Mouse (Mus musculus): ENCODE data around the gene Slc24a2. TPM values are rescaled to one million over a fixed set of nuclear protein-coding genes. Genes with fewer than 3 reads are reported as not detected.

The Slc24a2 gene
- polyA plus RNA-seq, 1 experiment from 2014 or later, result 3.8 TPM

DNA sequence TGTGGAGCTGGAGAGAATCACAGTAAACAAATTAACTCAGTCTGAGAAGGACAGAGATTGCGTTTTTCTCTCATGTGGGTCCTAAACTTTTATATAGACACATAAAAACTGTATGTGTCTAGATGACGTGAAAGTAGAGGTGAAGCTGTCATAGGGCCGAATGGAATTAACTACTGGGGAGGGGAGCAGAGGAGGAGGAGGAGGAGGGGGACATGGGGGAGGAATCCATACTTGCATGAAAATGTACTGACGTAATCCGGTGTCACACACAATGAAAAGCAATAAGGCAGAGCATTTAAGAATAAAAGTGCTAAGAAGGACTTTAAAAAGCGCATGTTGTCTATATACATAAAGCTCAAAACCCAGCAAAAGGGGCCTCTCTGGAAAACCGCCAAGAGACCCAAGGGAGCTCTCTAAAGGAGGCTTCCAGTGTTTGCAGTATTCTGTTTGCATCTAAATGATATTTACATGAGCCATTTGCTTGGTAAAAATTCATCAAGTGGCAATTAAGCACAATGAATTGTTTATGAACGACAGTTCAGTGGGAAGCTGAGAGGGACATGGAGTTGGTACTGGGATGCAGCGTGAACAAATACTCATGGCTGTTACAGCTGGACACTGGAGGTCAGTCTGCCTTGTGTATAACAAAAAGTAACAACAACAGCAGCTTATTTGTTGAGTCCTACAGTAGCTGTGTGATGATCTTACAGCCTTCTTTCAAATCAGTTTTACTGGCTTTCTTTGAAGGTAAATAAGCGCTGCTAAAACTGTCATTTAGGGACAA, 45.9 kb downstream of the Slc24a2 start:
- Histone ChIP-seq H3K27me3 (no peaks in the 10 kb centered on the region), H3K9ac (no peak overlapping the region), H3K4me1 (replicated peaks) (0 out of 2 replicates have a peak, but pooled peaks cover 4% of the 10 kb centered on the region), H3K27ac (no peak overlapping the region), H3K36me3 (no peaks in the 10 kb centered on the region), H3K4me3 (no peak overlapping the region), H3K9me3 (replicated peaks) (no peaks in the 10 kb centered on the region), H3K4me2 (no peak overlapping the region)
- no peak for ATAC-seq (replicated peaks; ENCODE audit: insufficient number of reproducible peaks, insufficient read depth, low FRiP score, low read depth)
- 69% methylated on average over 10 of the region's 10 CpGs for WGBS

DNA sequence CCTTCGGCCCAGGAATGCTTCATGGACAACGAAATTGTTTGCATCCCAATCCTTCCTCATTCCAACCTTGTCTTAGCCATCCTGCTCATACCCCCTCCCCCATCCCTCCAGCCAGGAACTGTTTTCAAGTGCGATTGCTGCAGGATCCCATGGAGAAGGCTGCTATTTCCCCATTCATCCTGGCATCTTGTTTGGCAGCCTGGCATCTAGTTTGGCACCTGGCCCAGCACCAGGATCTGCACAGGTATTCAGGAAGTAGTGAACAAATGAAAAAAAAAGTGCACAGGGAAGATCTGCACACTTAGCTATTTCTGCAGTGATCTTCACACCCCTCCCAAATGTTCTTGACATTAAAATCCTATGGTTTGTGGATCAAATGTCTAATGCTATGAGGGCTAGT, 53.2 kb downstream of the Slc24a2 start:
- Histone ChIP-seq H3K27me3 (no peaks in the 10 kb centered on the region), H3K9me3 (replicated peaks) (no peaks in the 10 kb centered on the region), H3K4me3 (no peak overlapping the region), H3K4me1 (replicated peaks) (no peaks in the 10 kb centered on the region), H3K36me3 (no peaks in the 10 kb centered on the region), H3K9ac (no peak overlapping the region), H3K4me2 (no peak overlapping the region), H3K27ac (no peak overlapping the region)
- ATAC-seq (replicated peaks; ENCODE audit: insufficient number of reproducible peaks, insufficient read depth, low FRiP score, low read depth), result no peak
- WGBS, result 51% methylated on average over 3 of the region's 3 CpGs

DNA sequence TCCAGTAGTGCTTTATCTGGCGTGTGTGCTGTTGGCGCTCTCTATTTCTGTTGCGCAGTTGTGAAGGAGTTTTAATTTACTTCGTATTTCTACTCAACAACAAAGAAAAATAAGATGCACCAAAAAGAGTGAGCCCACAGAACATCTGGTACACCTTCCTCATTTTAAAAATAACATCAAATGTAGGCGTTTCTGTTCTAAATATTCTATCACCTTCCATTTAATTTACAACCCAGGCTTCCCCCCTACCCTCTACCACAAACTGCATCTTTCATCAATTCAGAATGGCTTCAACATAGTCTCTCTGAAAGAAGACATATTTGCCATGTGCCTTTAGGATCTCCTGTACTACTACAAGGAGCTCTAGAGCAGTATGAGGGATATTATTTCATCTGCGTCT, 66.3 kb downstream of the Slc24a2 start:
- no peaks in the 10 kb centered on the region for H3K4me1 ChIP-seq (replicated peaks)
- no peak overlapping the region for H3K4me3 ChIP-seq
- ATAC-seq (replicated peaks; ENCODE audit: insufficient number of reproducible peaks, insufficient read depth, low FRiP score, low read depth), result no peak
- no peak overlapping the region for H3K4me2 ChIP-seq
- 66% methylated on average over 6 of the region's 6 CpGs for WGBS
- no peaks in the 10 kb centered on the region for H3K27me3 ChIP-seq
- no peaks in the 10 kb centered on the region for H3K9me3 ChIP-seq (replicated peaks)
- no peak overlapping the region for H3K27ac ChIP-seq
- H3K9ac ChIP-seq, result no peak overlapping the region
- H3K36me3 ChIP-seq, result no peaks in the 10 kb centered on the region

DNA sequence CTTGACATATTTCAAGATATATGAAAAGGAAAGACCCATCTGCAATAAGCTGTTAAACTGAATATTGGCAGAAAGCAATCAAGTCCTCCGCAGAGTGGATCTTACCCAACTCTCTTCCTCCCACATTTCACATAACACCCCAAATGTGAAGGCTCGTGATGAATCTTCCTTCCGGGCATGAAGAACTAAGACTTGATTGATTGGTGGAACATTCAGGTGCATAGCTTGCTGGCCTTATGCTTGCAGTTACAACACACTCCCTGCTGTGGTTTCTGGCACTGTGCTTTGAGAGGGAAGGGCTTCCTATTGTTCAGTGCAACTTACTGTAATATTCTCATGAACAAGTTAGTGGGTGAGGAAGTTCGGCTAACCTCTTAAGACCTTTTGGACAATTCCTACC, 72.2 kb downstream of the Slc24a2 start:
- 67% methylated on average over 4 of the region's 4 CpGs for WGBS

DNA sequence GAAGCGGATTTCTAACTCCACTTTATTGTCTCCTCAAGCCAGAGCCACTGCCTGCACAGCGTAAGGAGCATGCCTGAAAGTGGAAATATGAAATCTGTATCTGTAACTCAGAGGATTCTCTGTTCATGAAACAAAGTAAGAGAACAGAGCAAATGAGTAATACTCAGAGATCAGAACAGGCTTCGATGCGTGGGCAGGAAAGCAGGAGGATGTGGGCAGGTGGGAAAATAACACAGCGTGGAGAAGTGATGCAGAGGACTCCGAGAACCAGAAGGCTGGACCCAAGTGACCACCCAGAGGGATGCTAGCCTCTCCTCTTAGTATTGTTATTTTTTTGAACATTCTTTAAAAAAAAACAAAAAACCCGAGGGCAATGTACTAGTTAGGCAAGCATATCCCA, 78.3 kb downstream of the Slc24a2 start:
- no peak overlapping the region for H3K4me2 ChIP-seq
- WGBS, result 79% methylated on average over 7 of the region's 7 CpGs
- no peaks in the 10 kb centered on the region for H3K36me3 ChIP-seq
- H3K27ac ChIP-seq, result no peak overlapping the region
- no peak for ATAC-seq (replicated peaks; ENCODE audit: insufficient number of reproducible peaks, insufficient read depth, low FRiP score, low read depth)
- no peaks in the 10 kb centered on the region for H3K27me3 ChIP-seq
- H3K9ac ChIP-seq, result no peak overlapping the region
- no peak overlapping the region for H3K4me3 ChIP-seq
- H3K4me1 ChIP-seq (replicated peaks), result peaks cover 30% of the 10 kb centered on the region
- no peaks in the 10 kb centered on the region for H3K9me3 ChIP-seq (replicated peaks)

More for the DNA sequence above, 72.2 kb downstream of the Slc24a2 start:
- Histone ChIP-seq H3K4me2 (no peak overlapping the region), H3K36me3 (no peaks in the 10 kb centered on the region), H3K4me3 (no peak overlapping the region), H3K9me3 (replicated peaks) (no peaks in the 10 kb centered on the region), H3K9ac (no peak overlapping the region), H3K4me1 (replicated peaks) (peaks cover 5% of the 10 kb centered on the region; the same call in 1 of the 2 replicates), H3K27me3 (no peaks in the 10 kb centered on the region), H3K27ac (no peak overlapping the region)
- no peak for ATAC-seq (replicated peaks; ENCODE audit: insufficient number of reproducible peaks, insufficient read depth, low FRiP score, low read depth)

DNA sequence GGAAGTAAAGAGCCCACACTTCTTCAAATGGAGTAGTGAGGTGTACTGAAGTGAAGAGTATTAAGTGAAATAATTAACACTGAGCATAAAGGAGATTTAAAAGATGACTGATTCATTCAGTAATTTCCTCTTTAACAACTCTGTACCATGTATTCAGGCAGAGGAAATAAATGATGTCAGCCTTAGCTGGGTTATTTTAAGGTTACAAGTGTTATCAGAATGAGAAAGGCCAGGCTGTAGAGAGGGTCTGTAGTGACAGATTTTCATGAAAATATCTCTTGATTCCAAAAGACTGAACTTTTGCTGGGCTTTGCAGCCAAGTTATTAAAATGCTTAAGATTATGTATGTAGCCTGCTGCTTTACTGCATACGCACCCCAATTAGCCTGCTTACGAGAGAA, 80.7 kb downstream of the Slc24a2 start:
- Histone ChIP-seq H3K27me3 (no peaks in the 10 kb centered on the region), H3K9me3 (replicated peaks) (no peaks in the 10 kb centered on the region), H3K27ac (peak overlapping the region; percentile 72), H3K36me3 (no peaks in the 10 kb centered on the region), H3K4me1 (replicated peaks) (peaks cover 30% of the 10 kb centered on the region), H3K4me3 (no peak overlapping the region), H3K4me2 (no peak overlapping the region), H3K9ac (no peak overlapping the region)
- WGBS, result 37% methylated on average over 2 of the region's 2 CpGs
- ATAC-seq (replicated peaks; ENCODE audit: insufficient number of reproducible peaks, insufficient read depth, low FRiP score, low read depth), result 0 out of 2 replicates have a peak, but pooled peaks have one; percentile 53

DNA sequence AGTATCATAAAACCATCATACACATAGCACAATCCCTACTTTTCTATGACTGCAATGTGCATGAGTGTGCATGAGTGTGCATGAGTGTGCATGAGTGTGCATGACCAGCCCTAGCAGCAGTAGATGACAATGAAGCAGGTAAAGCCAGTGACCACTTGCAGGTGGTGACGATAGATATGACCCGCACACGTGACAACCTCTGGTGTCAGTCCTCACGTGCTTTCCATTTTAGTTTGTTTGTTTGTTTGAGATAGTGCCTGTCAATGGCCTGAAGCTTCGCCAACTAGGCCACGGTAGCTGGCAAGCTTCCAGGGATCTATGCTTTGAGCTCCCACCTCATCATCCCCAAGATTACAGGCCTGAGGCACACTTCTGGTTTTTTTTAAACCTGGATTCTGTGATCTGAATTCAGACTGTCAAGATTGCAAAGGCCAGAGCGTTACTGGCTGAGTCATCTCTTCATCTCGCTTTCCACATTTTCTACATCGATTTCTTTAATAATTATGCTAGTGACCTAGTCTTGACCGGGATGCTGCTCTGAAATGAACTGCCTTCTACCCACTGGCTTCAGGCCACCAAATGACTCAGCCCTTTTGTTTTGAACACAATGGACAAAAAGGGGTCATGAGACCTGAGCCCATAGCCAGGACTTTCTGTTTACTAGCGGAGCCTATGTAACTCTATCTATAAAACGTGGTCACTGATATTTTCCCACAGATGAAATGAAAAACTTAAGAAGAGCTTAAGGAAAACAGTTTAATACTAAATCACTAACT, 88.5 kb downstream of the Slc24a2 start:
- H3K9ac ChIP-seq, result no peak overlapping the region
- H3K4me3 ChIP-seq, result no peak overlapping the region
- 30% methylated on average over 12 of the region's 12 CpGs for WGBS
- no peaks in the 10 kb centered on the region for H3K27me3 ChIP-seq
- peak overlapping the region; percentile 27 for H3K27ac ChIP-seq
- H3K4me2 ChIP-seq, result 0 out of 2 replicates have a peak overlapping the region, but pooled peaks have one; percentile 5
- no peaks in the 10 kb centered on the region for H3K9me3 ChIP-seq (replicated peaks)
- ATAC-seq (replicated peaks; ENCODE audit: insufficient number of reproducible peaks, insufficient read depth, low FRiP score, low read depth), result peak; percentile 47; the same call in 1 of the 2 replicates
- H3K4me1 ChIP-seq (replicated peaks), result peaks cover 24% of the 10 kb centered on the region
- no peaks in the 10 kb centered on the region for H3K36me3 ChIP-seq

DNA sequence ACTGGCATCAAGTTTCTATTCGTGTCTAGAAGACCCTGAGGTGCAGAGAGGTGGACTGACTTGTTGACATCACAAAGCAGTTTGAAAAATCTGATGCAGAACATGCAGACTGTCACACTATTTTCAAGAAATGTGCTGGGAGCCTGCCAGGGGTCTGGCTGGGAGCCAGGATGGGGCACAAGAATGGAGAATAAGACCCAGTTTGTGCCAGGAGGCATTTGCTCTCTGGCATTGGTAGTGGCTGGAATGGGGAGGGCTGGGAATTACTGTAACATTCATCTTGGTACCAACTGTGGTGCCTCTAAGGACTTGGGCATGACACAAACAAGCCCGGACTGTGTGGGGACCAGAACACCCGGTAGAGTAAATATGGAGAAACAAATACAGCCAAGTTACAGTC, 89.4 kb downstream of the Slc24a2 start:
- H3K27ac ChIP-seq, result peak overlapping the region; percentile 27
- H3K36me3 ChIP-seq, result no peaks in the 10 kb centered on the region
- H3K9me3 ChIP-seq (replicated peaks), result no peaks in the 10 kb centered on the region
- no peak overlapping the region for H3K9ac ChIP-seq
- whole genome bisulfite sequencing, result 54% methylated on average over 3 of the region's 3 CpGs
- no peak for ATAC-seq (replicated peaks; ENCODE audit: insufficient number of reproducible peaks, insufficient read depth, low FRiP score, low read depth)
- no peaks in the 10 kb centered on the region for H3K27me3 ChIP-seq
- no peak overlapping the region for H3K4me2 ChIP-seq
- H3K4me1 ChIP-seq (replicated peaks), result peaks cover 24% of the 10 kb centered on the region
- no peak overlapping the region for H3K4me3 ChIP-seq

DNA sequence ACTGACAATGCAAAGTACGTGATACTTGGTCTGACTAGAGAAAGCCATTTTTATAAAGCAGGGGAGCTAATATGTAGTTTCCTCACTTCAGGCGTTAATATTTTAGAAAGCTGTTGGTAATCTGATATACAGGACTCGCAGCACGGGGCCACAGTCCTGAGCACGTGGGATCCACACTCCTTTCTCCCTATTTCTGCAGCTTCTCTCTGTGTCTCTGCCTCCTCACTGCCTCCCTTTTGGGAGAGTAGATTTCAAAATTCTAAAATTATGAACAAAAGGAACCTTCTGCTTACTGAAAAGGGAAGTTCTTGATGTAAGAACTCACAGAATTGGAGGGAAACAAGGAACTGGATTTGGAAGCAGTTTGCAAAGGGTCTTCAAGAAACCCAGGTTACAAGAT, 97.8 kb downstream of the Slc24a2 start:
- Histone ChIP-seq H3K9ac (no peak overlapping the region), H3K9me3 (replicated peaks) (no peaks in the 10 kb centered on the region), H3K4me1 (replicated peaks) (no peaks in the 10 kb centered on the region), H3K36me3 (no peaks in the 10 kb centered on the region), H3K27me3 (no peaks in the 10 kb centered on the region), H3K4me2 (no peak overlapping the region), H3K27ac (no peak overlapping the region), H3K4me3 (no peak overlapping the region)
- WGBS, result 74% methylated on average over 5 of the region's 5 CpGs
- ATAC-seq (replicated peaks; ENCODE audit: insufficient number of reproducible peaks, insufficient read depth, low FRiP score, low read depth), result no peak

DNA sequence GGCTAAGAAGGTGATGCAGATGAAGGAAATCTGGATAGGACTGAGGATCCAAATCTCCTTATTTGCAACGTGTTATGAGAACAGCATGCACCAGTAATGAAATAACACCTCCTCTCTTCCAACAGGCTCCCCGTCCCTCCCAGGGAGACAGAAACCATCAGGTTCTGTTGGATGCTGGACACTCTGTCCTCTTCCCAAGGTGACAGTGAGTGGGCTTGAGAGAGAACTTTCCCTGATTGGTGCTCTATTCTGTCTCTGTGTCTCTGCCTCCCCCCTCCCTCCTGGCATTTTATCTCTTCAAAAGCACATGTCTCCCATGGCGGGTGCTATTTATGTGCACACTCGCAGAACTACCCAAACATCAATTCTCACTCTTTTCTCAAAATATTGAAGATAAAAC, 103.5 kb downstream of the Slc24a2 start:
- 0 out of 2 replicates have a peak overlapping the region, but pooled peaks have one; percentile 12 for H3K27ac ChIP-seq
- no peak overlapping the region for H3K9ac ChIP-seq
- H3K36me3 ChIP-seq, result no peaks in the 10 kb centered on the region
- 33% methylated on average over 4 of the region's 4 CpGs for WGBS
- 0 out of 2 replicates have a peak overlapping the region, but pooled peaks have one; percentile 15 for H3K4me2 ChIP-seq
- H3K4me1 ChIP-seq (replicated peaks), result peaks cover 7% of the 10 kb centered on the region
- no peak overlapping the region for H3K4me3 ChIP-seq
- no peaks in the 10 kb centered on the region for H3K27me3 ChIP-seq
- no peak for ATAC-seq (replicated peaks; ENCODE audit: insufficient number of reproducible peaks, insufficient read depth, low FRiP score, low read depth)
- H3K9me3 ChIP-seq (replicated peaks), result no peaks in the 10 kb centered on the region

DNA sequence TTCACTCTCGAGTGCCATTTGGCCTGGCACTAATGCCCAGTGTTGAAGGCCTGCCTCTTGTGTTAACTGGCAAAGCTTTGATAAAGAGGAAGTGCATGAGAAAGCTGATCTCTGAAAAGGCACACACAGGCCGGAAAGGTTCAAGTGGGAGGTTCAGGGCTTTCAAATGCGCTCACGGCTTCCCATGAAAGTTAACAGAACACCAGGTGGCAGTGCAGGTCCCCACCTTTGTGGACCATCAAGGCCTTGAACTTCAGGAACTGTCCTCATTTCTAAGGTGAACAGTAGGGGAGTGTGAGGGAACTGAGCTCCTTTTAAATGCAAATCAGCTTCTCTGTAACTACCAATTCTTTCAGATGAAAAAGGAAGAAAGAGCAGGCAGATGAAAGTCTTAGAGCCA, 110.5 kb downstream of the Slc24a2 start:
- no peak overlapping the region for H3K4me3 ChIP-seq
- WGBS, result 30% methylated on average over 4 of the region's 4 CpGs
- no peak for ATAC-seq (replicated peaks; ENCODE audit: insufficient number of reproducible peaks, insufficient read depth, low FRiP score, low read depth)
- no peaks in the 10 kb centered on the region for H3K9me3 ChIP-seq (replicated peaks)
- H3K27me3 ChIP-seq, result no peaks in the 10 kb centered on the region
- H3K9ac ChIP-seq, result no peak overlapping the region
- no peak overlapping the region for H3K4me2 ChIP-seq
- H3K27ac ChIP-seq, result no peak overlapping the region
- no peaks in the 10 kb centered on the region for H3K36me3 ChIP-seq
- H3K4me1 ChIP-seq (replicated peaks), result peaks cover 2% of the 10 kb centered on the region; the same call in 1 of the 2 replicates
